Mouse (Mus musculus) lung, adult 2 months (tissue): ENCODE data around the gene Surf1.

ENCODE experiments used
- CTCF ChIP-seq: fragments of 200-500 bp; IDR thresholded peaks from 2 replicates; pipeline ENCODE4 v1.5.1; 2011; ENCODE audit warnings: mild to moderate bottlenecking, low read length, control low read depth; ENCODE audit not compliant: insufficient read depth
- POLR2A ChIP-seq: fragments of 200-500 bp; IDR thresholded peaks from 2 replicates; pipeline ENCODE4 v1.6.1; 2011; ENCODE audit warnings: low read depth, mild to moderate bottlenecking, control low read depth, low read length, borderline replicate concordance; ENCODE audit errors: extremely low read depth

DNA sequence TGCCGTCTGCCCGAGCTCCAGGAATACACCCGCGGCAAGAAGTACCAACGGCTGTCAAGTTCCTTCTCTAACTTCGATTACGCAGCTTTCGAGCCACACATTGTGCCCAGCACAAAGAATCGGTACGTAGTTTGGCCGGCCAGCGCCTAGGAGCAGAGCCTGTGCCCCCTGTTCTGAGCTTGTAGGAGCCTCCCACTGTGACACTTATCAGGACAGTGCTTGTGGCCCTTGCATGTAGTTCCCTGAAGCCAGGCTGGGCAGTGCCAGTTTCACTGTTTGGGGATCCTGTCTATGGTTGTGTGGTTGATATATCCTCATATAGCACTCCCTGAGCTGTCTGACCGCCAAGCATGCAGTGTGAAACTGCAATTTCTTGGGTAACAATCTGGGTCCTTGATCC is 408 bp upstream of the Surf1 start:
- no peak for TF ChIP-seq CTCF
- no peak for TF ChIP-seq POLR2A
